Mouse (Mus musculus) liver, adult 2 months (tissue): ENCODE data around the gene Ccl5. TPM values are rescaled to one million over a fixed set of nuclear protein-coding genes. Genes with fewer than 3 reads are reported as not detected.

Source experiments
- DNase-seq: peaks from one replicate; pipeline ENCODE4 v3.0.0-alpha.2; 2011; ENCODE audit warnings: low read depth, low spot score; ENCODE audit errors: extremely low read depth
- H3K27ac ChIP-seq: fragments of 200-500 bp; replicated peaks from 2 replicates; pipeline ENCODE4 v1.5.1; 2012; ENCODE audit warnings: low read depth, mild to moderate bottlenecking, control low read depth, inconsistent platforms, low read length; ENCODE audit not compliant: insufficient read depth
- H3K27me3 ChIP-seq: fragments of 200-500 bp; 2 replicates; pipeline ENCODE4 v1.6.1; 2012; ENCODE audit warnings: mild to moderate bottlenecking, moderate library complexity, low read length, inconsistent platforms; ENCODE audit not compliant: control insufficient read depth, insufficient read depth
- H3K36me3 ChIP-seq: fragments of 200-500 bp; 2 replicates; pipeline ENCODE4 v1.6.1; 2012; ENCODE audit warnings: low read length, inconsistent platforms; ENCODE audit not compliant: control insufficient read depth, insufficient read depth
- H3K4me1 ChIP-seq: fragments of 200-500 bp; 2 replicates; pipeline ENCODE4 v1.6.1; 2011; ENCODE audit warnings: low read length; ENCODE audit not compliant: control insufficient read depth, insufficient read depth
- H3K4me3 ChIP-seq: fragments of 200-500 bp; 2 replicates; pipeline ENCODE4 v1.5.1; 2011; ENCODE audit warnings: low read depth, mild to moderate bottlenecking, control low read depth, low read length, moderate library complexity; ENCODE audit not compliant: insufficient read depth
- H3K79me2 ChIP-seq: fragments of 200-500 bp; 2 replicates; pipeline ENCODE4 v1.6.1; 2012; ENCODE audit warnings: inconsistent platforms, mild to moderate bottlenecking, low read length, moderate library complexity; ENCODE audit not compliant: control insufficient read depth, insufficient read depth
- H3K9ac ChIP-seq: fragments of 200-500 bp; 2 replicates; pipeline ENCODE4 v1.6.1; 2012; ENCODE audit warnings: low read depth, mild to moderate bottlenecking, control low read depth, inconsistent platforms, low read length
- CTCF ChIP-seq: fragments of 200-500 bp; IDR thresholded peaks from 2 replicates; pipeline ENCODE4 v1.5.1; 2011; ENCODE audit warnings: low read depth, low read length, control low read depth
- POLR2A ChIP-seq: fragments of 200-500 bp; IDR thresholded peaks from 2 replicates; pipeline ENCODE4 v1.6.1; 2011; ENCODE audit warnings: low read length, control low read depth; ENCODE audit not compliant: insufficient read depth; ENCODE audit errors: extremely low read depth
- WGBS: fragments of 180-500 bp; shearing (Covaris S2); methylation state at CpG from one replicate; pipeline ENCODE4 v1.1.7; 2018; 5-methylcytosine and 5-hydroxymethylcytosine counted together
- polyA plus RNA-seq: library from polyadenylated mRNA; depleted of rRNA; stranded (reverse); fragments of >200 nt; gene quantifications from 2 replicates; pipeline ENCODE4 v1.2.3, GENCODE M21; 2012
- total RNA-seq: library from RNA; depleted of rRNA; stranded (reverse); fragments of >200 nt; gene quantifications from 2 replicates; pipeline ENCODE4 v1.2.3, GENCODE M21; 2014

The Ccl5 gene
- total and polyA plus RNA-seq, 2 experiments: 0.37 to 13.2 TPM

- no peak overlapping the region for H3K9ac ChIP-seq
- no peaks in the 10 kb centered on the region for H3K36me3 ChIP-seq
- H3K79me2 ChIP-seq: no peaks in the 10 kb centered on the region
- no peaks in the 10 kb centered on the region for H3K27me3 ChIP-seq
- TF ChIP-seq POLR2A (no peak), CTCF (no peak)
- DNase-seq: no peak
- no peak overlapping the region for H3K4me3 ChIP-seq
- no peak overlapping the region for H3K27ac ChIP-seq
- peaks cover 19% of the 10 kb centered on the region for H3K4me1 ChIP-seq
Measured at GRCm38 (mm10) chr11:83566617-83567016, 36.3 kb upstream of the Ccl5 start.

- no peak overlapping the region for H3K4me3 ChIP-seq
- no peaks in the 10 kb centered on the region for H3K79me2 ChIP-seq
- no peak for TF ChIP-seq POLR2A
- no peak for TF ChIP-seq CTCF
- H3K36me3 ChIP-seq: no peaks in the 10 kb centered on the region
- 10% methylated on average over 2 of the region's 2 CpGs for WGBS
- no peak overlapping the region for H3K27ac ChIP-seq
- peaks cover 8% of the 10 kb centered on the region for H3K4me1 ChIP-seq
- peak; percentile 82 for DNase-seq
- no peak overlapping the region for H3K9ac ChIP-seq
- H3K27me3 ChIP-seq: no peaks in the 10 kb centered on the region
Measured at GRCm38 (mm10) chr11:83563754-83564153, 33.4 kb upstream of the Ccl5 start.

GRCm38 (mm10) chr11:83562311-83562887 lies 32.1 kb upstream of the Ccl5 start:
- 10% methylated on average over 6 of the region's 6 CpGs for WGBS
- DNase-seq: peak; percentile 97
- H3K36me3 ChIP-seq: no peaks in the 10 kb centered on the region
- H3K9ac ChIP-seq: no peak overlapping the region
- H3K27me3 ChIP-seq: no peaks in the 10 kb centered on the region
- H3K79me2 ChIP-seq: no peaks in the 10 kb centered on the region
- H3K4me1 ChIP-seq: peaks cover 8% of the 10 kb centered on the region
- peak overlapping the region; percentile 27 for H3K27ac ChIP-seq
- TF ChIP-seq CTCF (0 out of 2 replicates have a peak, but pooled peaks have one; percentile 9), POLR2A (no peak)
- H3K4me3 ChIP-seq: no peak overlapping the region

- Histone ChIP-seq H3K27ac (no peak overlapping the region), H3K36me3 (no peaks in the 10 kb centered on the region), H3K9ac (no peak overlapping the region), H3K4me3 (no peak overlapping the region), H3K79me2 (no peaks in the 10 kb centered on the region), H3K4me1 (peaks cover 8% of the 10 kb centered on the region), H3K27me3 (no peaks in the 10 kb centered on the region)
- 81% methylated on average over 6 of the region's 6 CpGs for WGBS
- TF ChIP-seq POLR2A: no peak
- TF ChIP-seq CTCF: no peak
- no peak for DNase-seq
Measured at GRCm38 (mm10) chr11:83560405-83560804, 30.1 kb upstream of the Ccl5 start.

- TF ChIP-seq CTCF (no peak), POLR2A (no peak)
- DNase-seq: no peak
- Histone ChIP-seq H3K4me1 (peaks cover 3% of the 10 kb centered on the region; the same call in 1 of the 2 replicates), H3K9ac (no peak overlapping the region), H3K36me3 (no peaks in the 10 kb centered on the region), H3K4me3 (no peak overlapping the region), H3K27me3 (no peaks in the 10 kb centered on the region), H3K27ac (no peak overlapping the region), H3K79me2 (no peaks in the 10 kb centered on the region)
- WGBS: 89% methylated on average over 10 of the region's 10 CpGs
Measured at GRCm38 (mm10) chr11:83557074-83557473, 26.8 kb upstream of the Ccl5 start.

GRCm38 (mm10) chr11:83556085-83556781 lies 25.9 kb upstream of the Ccl5 start:
- Histone ChIP-seq H3K9ac (no peak overlapping the region), H3K4me1 (no peaks in the 10 kb centered on the region), H3K27me3 (no peaks in the 10 kb centered on the region), H3K79me2 (no peaks in the 10 kb centered on the region), H3K36me3 (no peaks in the 10 kb centered on the region), H3K4me3 (no peak overlapping the region), H3K27ac (no peak overlapping the region)
- TF ChIP-seq POLR2A (no peak), CTCF (peak; percentile 34; the same call in 1 of the 2 replicates)
- DNase-seq: peak; percentile 70
- WGBS: 28% methylated on average over 8 of the region's 8 CpGs
